Mouse (Mus musculus) MEL (cell line): ENCODE results near the gene Clptm1. TPM values are rescaled to one million over a fixed set of nuclear protein-coding genes. Genes with fewer than 3 reads are reported as not detected.

Experiments
- DNase-seq: peaks from one replicate; pipeline ENCODE4 v3.0.0; 2011; ENCODE audit warnings: low read depth, low spot score
- H3K27ac ChIP-seq: 2 replicates; pipeline ENCODE4 v1.5.1; 2012; ENCODE audit warnings: low read depth, mild to moderate bottlenecking, control low read depth, low read length, moderate library complexity; ENCODE audit not compliant: control insufficient read depth
- H3K27me3 ChIP-seq, 2 experiments: fragments of 150-350 bp in 1 of 2; sonication (generic) in 1 of 2; 2 replicates each; pipeline ENCODE4 v1.6.1; 2012; ENCODE audit warnings: low read length in 2 of 2, mild to moderate bottlenecking in 2 of 2, improper control_type of control experiment in 1 of 2, moderate library complexity in 1 of 2; ENCODE audit not compliant: insufficient read depth in 2 of 2, control insufficient read depth in 1 of 2
- H3K36me3 ChIP-seq, 2 experiments: 2 replicates each; pipeline ENCODE4 v1.6.1; 2012 to 2014; ENCODE audit warnings: low read length in 2 of 2, improper control_type of control experiment in 1 of 2, inconsistent platforms in 1 of 2, mild to moderate bottlenecking in 1 of 2; ENCODE audit not compliant: insufficient read depth in 2 of 2, control insufficient read depth in 1 of 2
- H3K4me1 ChIP-seq, 2 experiments: fragments of 150-350 bp in 1 of 2; sonication (generic) in 1 of 2; 2 replicates each; pipeline ENCODE4 v1.6.1; 2012; ENCODE audit warnings: low read length in 2 of 2, improper control_type of control experiment in 1 of 2, mild to moderate bottlenecking in 1 of 2; ENCODE audit not compliant: insufficient read depth in 2 of 2, control insufficient read depth in 1 of 2
- H3K4me3 ChIP-seq, 2 experiments: fragments of 150-350 bp in 1 of 2; sonication (generic) in 1 of 2; 2 replicates each; pipeline ENCODE4 v1.5.1; 2012; ENCODE audit warnings: low read depth in 2 of 2, low read length in 2 of 2, mild to moderate bottlenecking in 2 of 2, moderate library complexity in 2 of 2, control low read depth in 1 of 2, improper control_type of control experiment in 1 of 2; ENCODE audit not compliant: control insufficient read depth in 1 of 2, insufficient read depth in 1 of 2
- H3K79me2 ChIP-seq: 2 replicates; pipeline ENCODE4 v1.6.1; 2012; ENCODE audit warnings: mild to moderate bottlenecking, low read length, moderate library complexity; ENCODE audit not compliant: control insufficient read depth, poor library complexity, insufficient read depth
- H3K9ac ChIP-seq: 2 replicates; pipeline ENCODE4 v1.6.1; 2012; ENCODE audit warnings: low read depth, mild to moderate bottlenecking, control low read depth, low read length, moderate library complexity; ENCODE audit not compliant: control insufficient read depth, poor library complexity, severe bottlenecking
- H3K9me3 ChIP-seq: fragments of 150-350 bp; sonication (generic); replicated peaks from 2 replicates; pipeline ENCODE4 v1.6.1; 2012; ENCODE audit warnings: mild to moderate bottlenecking, low read length, improper control_type of control experiment, moderate library complexity; ENCODE audit not compliant: insufficient read depth
- BHLHE40 ChIP-seq: IDR thresholded peaks from 2 replicates; pipeline ENCODE4 v1.6.1; 2012; ENCODE audit warnings: low read depth, mild to moderate bottlenecking, inconsistent platforms, low read length, improper control_type of control experiment, borderline replicate concordance
- CHD2 ChIP-seq: IDR thresholded peaks from 2 replicates; pipeline ENCODE4 v1.6.1; 2011; ENCODE audit warnings: low read length, improper control_type of control experiment
- CTCF ChIP-seq, 3 experiments: IDR thresholded peaks in 2 of 3; conservative IDR thresholded peaks in 1 of 3; 2 replicates each; pipeline ENCODE4 v1.5.1; 2011 to 2012; ENCODE audit warnings: low read length in 3 of 3, low read depth in 2 of 3, mild to moderate bottlenecking in 2 of 3, improper control_type of control experiment in 1 of 3, inconsistent platforms in 1 of 3, mixed read lengths in 1 of 3, moderate library complexity in 1 of 3; ENCODE audit not compliant: control insufficient read depth in 1 of 3, insufficient read depth in 1 of 3, poor library complexity in 1 of 3, severe bottlenecking in 1 of 3
- E2F4 ChIP-seq: IDR thresholded peaks from 2 replicates; pipeline ENCODE4 v1.6.1; 2011; ENCODE audit warnings: low read depth, low read length, improper control_type of control experiment, borderline replicate concordance
- ELF1 ChIP-seq: IDR thresholded peaks from 2 replicates; pipeline ENCODE4 v1.6.1; 2014; ENCODE audit warnings: low read depth, mild to moderate bottlenecking, inconsistent platforms, low read length, improper control_type of control experiment, moderate library complexity
- EP300 ChIP-seq, 2 experiments: IDR thresholded peaks; 2 replicates each; pipeline ENCODE4 v1.6.1; 2011; ENCODE audit warnings: improper control_type of control experiment in 2 of 2, low read length in 2 of 2, low read depth in 1 of 2, mild to moderate bottlenecking in 1 of 2
- ETS1 ChIP-seq: IDR thresholded peaks from 2 replicates; pipeline ENCODE4 v1.6.1; 2012; ENCODE audit warnings: low read depth, mild to moderate bottlenecking, inconsistent platforms, low read length, improper control_type of control experiment, moderate library complexity
- GABPA ChIP-seq: IDR thresholded peaks from 2 replicates; pipeline ENCODE4 v1.6.1; 2012; ENCODE audit warnings: low read depth, mild to moderate bottlenecking, inconsistent platforms, low read length, improper control_type of control experiment, moderate library complexity
- GATA1 ChIP-seq: IDR thresholded peaks from 2 replicates; pipeline ENCODE4 v1.6.1; 2011; ENCODE audit warnings: low read depth, low read length, improper control_type of control experiment
- HCFC1 ChIP-seq: IDR thresholded peaks from 2 replicates; pipeline ENCODE4 v1.6.1; 2012; ENCODE audit warnings: low read depth, mild to moderate bottlenecking, inconsistent platforms, low read length, improper control_type of control experiment, moderate library complexity
- JUND ChIP-seq: IDR thresholded peaks from 2 replicates; pipeline ENCODE4 v1.6.1; 2011; ENCODE audit warnings: low read depth, mild to moderate bottlenecking, improper control_type of control experiment, low read length
- KAT2A ChIP-seq: conservative IDR thresholded peaks from 2 replicates; pipeline ENCODE4 v1.6.1; 2012; ENCODE audit warnings: low read depth, low read length, improper control_type of control experiment, inconsistent platforms
- MAFK ChIP-seq: IDR thresholded peaks from 2 replicates; pipeline ENCODE4 v1.6.1; 2011; ENCODE audit warnings: low read depth, mild to moderate bottlenecking, low read length, improper control_type of control experiment, borderline replicate concordance
- MAX ChIP-seq: IDR thresholded peaks from 2 replicates; pipeline ENCODE4 v1.6.1; 2011; ENCODE audit warnings: low read length, improper control_type of control experiment
- MAZ ChIP-seq: IDR thresholded peaks from 2 replicates; pipeline ENCODE4 v1.6.1; 2012; ENCODE audit warnings: low read depth, mild to moderate bottlenecking, inconsistent platforms, low read length, improper control_type of control experiment
- MEF2A ChIP-seq: IDR thresholded peaks from 2 replicates; pipeline ENCODE4 v1.6.1; 2014; ENCODE audit warnings: low read depth, mild to moderate bottlenecking, inconsistent platforms, low read length, improper control_type of control experiment; ENCODE audit not compliant: poor library complexity, insufficient replicate concordance, severe bottlenecking; ENCODE audit errors: extremely low read depth
- MXI1 ChIP-seq: IDR thresholded peaks from 2 replicates; pipeline ENCODE4 v1.6.1; 2011; ENCODE audit warnings: mild to moderate bottlenecking, low read depth, low read length, improper control_type of control experiment
- MYB ChIP-seq: IDR thresholded peaks from 2 replicates; pipeline ENCODE4 v1.6.1; 2011; ENCODE audit warnings: mild to moderate bottlenecking, low read depth, low read length, improper control_type of control experiment
- MYC ChIP-seq: IDR thresholded peaks from 2 replicates; pipeline ENCODE4 v1.6.1; 2011; ENCODE audit warnings: low read depth, mild to moderate bottlenecking, low read length, improper control_type of control experiment, moderate library complexity
- NELFE ChIP-seq: IDR thresholded peaks from 2 replicates; pipeline ENCODE4 v1.6.1; 2011; ENCODE audit warnings: low read depth, low read length, improper control_type of control experiment
- NRF1 ChIP-seq: IDR thresholded peaks from 2 replicates; pipeline ENCODE4 v1.6.1; 2014; ENCODE audit warnings: low read depth, mild to moderate bottlenecking, inconsistent platforms, low read length, improper control_type of control experiment, moderate library complexity; ENCODE audit not compliant: poor library complexity, insufficient read depth, severe bottlenecking
- POLR2A ChIP-seq, 2 experiments: IDR thresholded peaks; 2 replicates each; pipeline ENCODE4 v1.6.1; 2011 to 2012; ENCODE audit warnings: low read length in 2 of 2, mild to moderate bottlenecking in 2 of 2, control low read depth in 1 of 2, improper control_type of control experiment in 1 of 2, low read depth in 1 of 2, moderate library complexity in 1 of 2; ENCODE audit not compliant: control insufficient read depth in 1 of 2, insufficient read depth in 1 of 2, poor library complexity in 1 of 2
- POLR2AphosphoS2 ChIP-seq: IDR thresholded peaks from 2 replicates; pipeline ENCODE4 v1.6.1; 2011; ENCODE audit warnings: low read length, improper control_type of control experiment
- POLR2AphosphoS5 ChIP-seq: IDR thresholded peaks from 2 replicates; pipeline ENCODE4 v1.6.1; 2012; ENCODE audit warnings: low read depth, borderline replicate concordance, mild to moderate bottlenecking, inconsistent platforms, low read length, moderate library complexity, mixed read lengths
- RCOR1 ChIP-seq: IDR thresholded peaks from 2 replicates; pipeline ENCODE4 v1.6.1; 2012; ENCODE audit warnings: low read depth, mild to moderate bottlenecking, inconsistent platforms, low read length, improper control_type of control experiment
- SIN3A ChIP-seq: IDR thresholded peaks from 2 replicates; pipeline ENCODE4 v1.6.1; 2012; ENCODE audit warnings: low read length, improper control_type of control experiment, inconsistent platforms
- TAL1 ChIP-seq: IDR thresholded peaks from 2 replicates; pipeline ENCODE4 v1.6.1; 2012; ENCODE audit warnings: mild to moderate bottlenecking, inconsistent platforms, low read length, moderate library complexity, mixed read lengths
- TBP ChIP-seq: IDR thresholded peaks from 2 replicates; pipeline ENCODE4 v1.8.0; 2011; ENCODE audit warnings: low read depth, low read length, improper control_type of control experiment
- TCF12 ChIP-seq: IDR thresholded peaks from 2 replicates; pipeline ENCODE4 v1.6.1; 2014; ENCODE audit warnings: low read depth, mild to moderate bottlenecking, inconsistent platforms, low read length, improper control_type of control experiment, moderate library complexity
- UBTF ChIP-seq: IDR thresholded peaks from 2 replicates; pipeline ENCODE4 v1.6.1; 2012; ENCODE audit warnings: low read depth, mild to moderate bottlenecking, inconsistent platforms, low read length, improper control_type of control experiment, moderate library complexity, borderline replicate concordance; ENCODE audit not compliant: insufficient read depth
- USF2 ChIP-seq, 2 experiments: IDR thresholded peaks; 2 replicates each; pipeline ENCODE4 v1.6.1; 2011 to 2012; ENCODE audit warnings: improper control_type of control experiment in 2 of 2, low read length in 2 of 2, borderline replicate concordance in 1 of 2, inconsistent platforms in 1 of 2, low read depth in 1 of 2, mild to moderate bottlenecking in 1 of 2; ENCODE audit not compliant: insufficient read depth in 1 of 2
- ZKSCAN1 ChIP-seq: IDR thresholded peaks from 2 replicates; pipeline ENCODE4 v1.6.1; 2012; ENCODE audit warnings: low read depth, mild to moderate bottlenecking, inconsistent platforms, low read length, improper control_type of control experiment, moderate library complexity
- ZNF384 ChIP-seq: IDR thresholded peaks from 2 replicates; pipeline ENCODE4 v1.6.1; 2012; ENCODE audit warnings: low read depth, mild to moderate bottlenecking, inconsistent platforms, low read length, improper control_type of control experiment
- polyA plus RNA-seq, 2 experiments: library from polyadenylated mRNA; stranded (reverse) in 1 of 2; unstranded in 1 of 2; fragments of >175 nt in 1 of 2; fragments of >200 nt in 1 of 2; gene quantifications; 2 replicates each; pipeline versions ENCODE4 v1.2.1 to v1.2.4; 2012; ENCODE audit warnings: low replicate concordance in 2 of 2, low read depth in 1 of 2; ENCODE audit not compliant: insufficient read length in 2 of 2, insufficient read depth in 1 of 2, missing spikeins in 1 of 2
- total RNA-seq: library from RNA; depleted of rRNA; stranded (reverse); fragments of 300-350 nt; gene quantifications from 2 replicates; pipeline ENCODE4 v1.2.3, GENCODE M21; 2012; rRNA removed

The Clptm1 gene
- total RNA-seq = 55.5 and 58.5 TPM in 2 replicates
- polyA plus RNA-seq = 100 to 1,000 TPM in 1 of 2 experiments, 10 to 100 TPM in 1; 62.4 to 102 TPM

- Histone ChIP-seq H3K79me2 (peaks cover 43% of the 10 kb centered on the region), H3K9me3 (no peaks in the 10 kb centered on the region), H3K4me3 (peak within 1 kb of the TSS; percentile 81 to 87), H3K9ac (peak within 1 kb of the TSS; percentile 89), H3K27me3 (no peaks in the 10 kb centered on the region), H3K27ac (peak within 1 kb of the TSS; percentile 95), H3K36me3 (peaks cover 0 to 11% of the 10 kb centered on the region in 2 experiments; a peak in 3 of 4 replicates), H3K4me1 (peaks cover 4 to 12% of the 10 kb centered on the region in 2 experiments; a peak in 3 of 4 replicates)
- DNase-seq = peak; percentile 99
- TF ChIP-seq KAT2A (peak; percentile 74), TBP (peak; percentile 80), USF2 (IDR thresholded peaks at IDR 0.05; ENCODE audit: borderline replicate concordance in 1 of 2, insufficient read depth in 1 of 2, low read depth in 1 of 2, low read length in 2 of 2) (no peak), CHD2 (peak; percentile 96), ELF1 (peak; percentile 90), HCFC1 (peak; percentile 89), UBTF (no peak), TCF12 (peak; percentile 48), MYB (no peak), ETS1 (no peak; the same call in 1 of the 2 replicates), GABPA (no peak; the same call in 1 of the 2 replicates), MAZ (peak; percentile 45; the same call in 1 of the 2 replicates), NELFE (peak; percentile 81), POLR2AphosphoS5 (no peak), MXI1 (peak; percentile 84), MAFK (no peak), SIN3A (peak; percentile 99), ZKSCAN1 (no peak), POLR2A (IDR thresholded peaks at IDR 0.05; ENCODE audit: control insufficient read depth in 1 of 2, insufficient read depth in 1 of 2, low read depth in 1 of 2, low read length in 2 of 2, poor library complexity in 1 of 2) (peak; percentile 53 to 71), CTCF (IDR thresholded peaks at IDR 0.05 in 2 of 3, conservative IDR thresholded peaks at IDR 0.05 in 1 of 3; ENCODE audit: control insufficient read depth in 1 of 3, insufficient read depth in 1 of 3, low read depth in 2 of 3, low read length in 3 of 3, poor library complexity in 1 of 3, severe bottlenecking in 1 of 3) (peak; percentile 29 to 88 (median 47); a peak in 5 of 6 replicates), MEF2A (no peak), RCOR1 (0 out of 2 replicates have a peak, but pooled peaks have one; percentile 13), ZNF384 (peak; percentile 55; the same call in 1 of the 2 replicates), POLR2AphosphoS2 (peak; percentile 76; the same call in 1 of the 2 replicates), EP300 (IDR thresholded peaks at IDR 0.05; ENCODE audit: low read depth in 1 of 2, low read length in 2 of 2) (0 out of 4 replicates have a peak, but pooled peaks of 1 of the 2 experiments have one; percentile 22), MAX (peak; percentile 67), TAL1 (0 out of 2 replicates have a peak, but pooled peaks have one; percentile 7), BHLHE40 (no peak), MYC (0 out of 2 replicates have a peak, but pooled peaks have one; percentile 50), NRF1 (peak; percentile 34; the same call in 1 of the 2 replicates), GATA1 (no peak), E2F4 (peak; percentile 72; the same call in 1 of the 2 replicates), JUND (0 out of 2 replicates have a peak, but pooled peaks have one; percentile 2)
Measured at GRCm38 (mm10) chr7:19664955-19665841, at the start of gene Clptm1. Gene Clptm1 (minus strand): TSS chr7:19665033.
